Mouse (Mus musculus) liver, embryonic 15.5 days (tissue): ENCODE data around the gene Galntl6. TPM values are rescaled to one million over a fixed set of nuclear protein-coding genes. Genes with fewer than 3 reads are reported as not detected.

Experiments used
- ATAC-seq: fragments of 200-750 bp; cut with Nextera tagmentation; 2 replicates; pipeline ENCODE4 v1.8.0; 2017; ENCODE audit warnings: moderate number of reproducible peaks, mild to moderate bottlenecking, moderate library complexity; ENCODE audit not compliant: insufficient read depth
- H3K27ac ChIP-seq: fragments of 300-500 bp; sonication (generic); replicated peaks from 2 replicates; pipeline ENCODE4 v1.5.1; 2015; ENCODE audit warnings: mild to moderate bottlenecking, inconsistent platforms
- H3K27me3 ChIP-seq: fragments of 300-500 bp; sonication (generic); 2 replicates; pipeline ENCODE4 v1.6.1; 2015; ENCODE audit warnings: mild to moderate bottlenecking, inconsistent platforms
- H3K36me3 ChIP-seq: fragments of 300-500 bp; sonication (generic); replicated peaks from 2 replicates; pipeline ENCODE4 v1.6.1; 2015; ENCODE audit warnings: moderate library complexity, mild to moderate bottlenecking, inconsistent platforms
- H3K4me1 ChIP-seq: fragments of 300-500 bp; sonication (generic); replicated peaks from 2 replicates; pipeline ENCODE4 v1.6.1; 2015; ENCODE audit warnings: inconsistent platforms
- H3K4me2 ChIP-seq: fragments of 300-500 bp; sonication (generic); 2 replicates; pipeline ENCODE4 v1.6.1; 2015; ENCODE audit warnings: moderate library complexity, mild to moderate bottlenecking, inconsistent platforms
- H3K4me3 ChIP-seq: fragments of 300-500 bp; sonication (generic); replicated peaks from 2 replicates; pipeline ENCODE4 v1.5.1; 2015; ENCODE audit warnings: mild to moderate bottlenecking, inconsistent platforms
- H3K9ac ChIP-seq: fragments of 300-500 bp; sonication (generic); 2 replicates; pipeline ENCODE4 v1.6.1; 2015; ENCODE audit warnings: moderate library complexity, mild to moderate bottlenecking, inconsistent platforms
- H3K9me3 ChIP-seq: fragments of 300-500 bp; sonication (generic); replicated peaks from 2 replicates; pipeline ENCODE4 v1.6.1; 2016; ENCODE audit warnings: inconsistent platforms
- WGBS: fragments of 180-500 bp; shearing (Covaris S2); methylation state at CpG from one replicate; pipeline ENCODE4 v1.1.7; 2015; ENCODE audit warnings: mixed read lengths; ENCODE audit not compliant: insufficient replicate concordance; 5-methylcytosine and 5-hydroxymethylcytosine counted together
- polyA plus RNA-seq: library from polyadenylated mRNA; unstranded; fragments of >200 nt; fragmentation: Nextera tagmentation; extraction: Ambion mirVana; gene quantifications from 2 replicates; pipeline ENCODE4 v1.2.1, GENCODE M21; 2015

Gene Galntl6
- polyA plus RNA-seq, 1 experiment from 2014 or later: not detected

- H3K9me3 ChIP-seq: no peaks in the 10 kb centered on the region
- WGBS: 46% methylated on average over 5 of the region's 5 CpGs
- H3K4me1 ChIP-seq: no peaks in the 10 kb centered on the region
- no peak overlapping the region for H3K4me3 ChIP-seq
- H3K27me3 ChIP-seq: no peaks in the 10 kb centered on the region
- no peak overlapping the region for H3K4me2 ChIP-seq
- no peak for ATAC-seq
- no peak overlapping the region for H3K27ac ChIP-seq
- no peaks in the 10 kb centered on the region for H3K36me3 ChIP-seq
- H3K9ac ChIP-seq: no peak overlapping the region
These were observed 946.9 kb downstream of the Galntl6 start for GRCm38 (mm10) chr8:57965508-57965907.

DNA sequence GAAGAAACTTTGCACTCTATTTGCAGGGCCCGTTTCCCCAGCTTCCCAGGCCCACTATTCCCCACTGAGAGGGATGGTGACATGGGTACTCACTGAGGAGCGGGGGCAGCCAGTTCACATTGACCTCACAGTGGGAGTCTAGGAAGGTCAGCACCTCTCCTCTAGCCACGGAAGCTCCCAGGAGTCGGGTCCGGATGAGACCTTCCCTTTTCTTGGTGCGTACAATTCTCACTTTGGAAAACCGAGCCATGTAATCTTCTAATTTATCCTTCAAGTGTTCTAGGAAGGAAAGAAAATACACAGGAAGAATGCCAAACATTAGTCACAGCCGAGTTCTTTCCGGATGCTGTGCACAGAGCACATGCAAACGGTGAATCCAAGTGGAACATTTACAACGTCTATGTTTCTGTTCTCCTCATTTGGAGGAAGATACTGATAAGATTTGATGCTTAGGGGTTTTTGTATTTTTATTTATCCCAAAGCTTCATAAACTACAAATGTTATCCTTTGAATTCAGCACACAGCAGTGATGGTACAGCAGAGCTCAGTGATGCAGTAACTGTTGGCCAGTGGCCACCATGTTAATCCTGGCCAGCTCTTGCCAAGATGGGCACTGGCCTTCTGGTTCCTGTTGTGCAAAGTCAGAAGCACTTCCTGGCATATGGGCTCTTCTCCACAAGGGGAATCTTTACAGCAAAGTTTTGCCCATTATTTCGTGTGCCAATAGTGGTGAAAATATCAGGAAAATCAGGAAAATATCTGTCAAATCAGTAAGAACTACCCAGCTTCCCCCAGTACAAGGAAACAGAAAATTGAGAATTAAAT lies 949.9 kb downstream of the Galntl6 start:
- 55% methylated on average over 12 of the region's 12 CpGs for WGBS
- no peak for ATAC-seq
- Histone ChIP-seq H3K4me1 (no peaks in the 10 kb centered on the region), H3K4me2 (no peak overlapping the region), H3K4me3 (no peak overlapping the region), H3K27ac (no peak overlapping the region), H3K9me3 (no peaks in the 10 kb centered on the region), H3K9ac (no peak overlapping the region), H3K27me3 (no peaks in the 10 kb centered on the region), H3K36me3 (no peaks in the 10 kb centered on the region)

- H3K4me2 ChIP-seq: no peak overlapping the region
- WGBS: 55% methylated on average over 3 of the region's 3 CpGs
- ATAC-seq: no peak
These were observed 953.3 kb downstream of the Galntl6 start for GRCm38 (mm10) chr8:57959136-57959535.

GRCm38 (mm10) chr8:57958121-57958901 lies 954.1 kb downstream of the Galntl6 start:
- 50% methylated on average over 16 of the region's 16 CpGs for WGBS
- Histone ChIP-seq H3K9me3 (no peaks in the 10 kb centered on the region), H3K4me2 (no peak overlapping the region), H3K27me3 (no peaks in the 10 kb centered on the region), H3K4me1 (no peaks in the 10 kb centered on the region), H3K4me3 (no peak overlapping the region), H3K9ac (no peak overlapping the region), H3K36me3 (no peaks in the 10 kb centered on the region), H3K27ac (no peak overlapping the region)
- ATAC-seq: no peak

More at GRCm38 (mm10) chr8:57959136-57959535, 953.3 kb downstream of the Galntl6 start:
- H3K9ac ChIP-seq: no peak overlapping the region
- H3K27me3 ChIP-seq: no peaks in the 10 kb centered on the region
- no peak overlapping the region for H3K4me3 ChIP-seq
- no peaks in the 10 kb centered on the region for H3K36me3 ChIP-seq
- H3K27ac ChIP-seq: no peak overlapping the region
- no peaks in the 10 kb centered on the region for H3K9me3 ChIP-seq
- H3K4me1 ChIP-seq: no peaks in the 10 kb centered on the region

GRCm38 (mm10) chr8:57955501-57955900 lies 956.9 kb downstream of the Galntl6 start:
- H3K36me3 ChIP-seq: no peaks in the 10 kb centered on the region
- no peak overlapping the region for H3K27ac ChIP-seq
- H3K4me3 ChIP-seq: no peak overlapping the region
- no peak overlapping the region for H3K4me2 ChIP-seq
- no peak for ATAC-seq
- H3K4me1 ChIP-seq: no peaks in the 10 kb centered on the region
- no peak overlapping the region for H3K9ac ChIP-seq
- H3K9me3 ChIP-seq: no peaks in the 10 kb centered on the region
- WGBS: 65% methylated on average over 7 of the region's 7 CpGs
- no peaks in the 10 kb centered on the region for H3K27me3 ChIP-seq

DNA sequence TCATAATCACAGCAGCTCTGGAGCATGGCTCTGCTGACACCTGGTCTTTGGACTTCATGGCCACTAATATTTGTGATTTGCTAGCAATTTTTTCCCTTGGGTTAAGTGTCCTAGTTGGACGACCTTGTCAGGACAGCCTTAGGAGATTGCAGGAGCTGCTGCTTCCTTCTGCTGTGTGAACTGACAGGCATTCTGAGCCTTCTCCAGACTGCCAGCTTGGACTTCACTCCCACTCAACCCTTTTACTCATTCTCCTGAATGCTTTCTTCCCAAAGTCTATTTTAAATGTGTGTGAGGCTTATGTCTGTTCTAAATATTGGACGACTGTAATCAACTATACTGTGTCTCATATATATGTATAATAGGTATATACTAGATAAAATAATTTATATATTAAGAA lies 971.3 kb downstream of the Galntl6 start:
- H3K27ac ChIP-seq: no peak overlapping the region
- no peak overlapping the region for H3K4me3 ChIP-seq
- no peaks in the 10 kb centered on the region for H3K36me3 ChIP-seq
- no peak for ATAC-seq
- no peaks in the 10 kb centered on the region for H3K27me3 ChIP-seq
- no peaks in the 10 kb centered on the region for H3K9me3 ChIP-seq
- no peak overlapping the region for H3K9ac ChIP-seq
- no peaks in the 10 kb centered on the region for H3K4me1 ChIP-seq
- no peak overlapping the region for H3K4me2 ChIP-seq
- 35% methylated on average over 2 of the region's 2 CpGs for WGBS

DNA sequence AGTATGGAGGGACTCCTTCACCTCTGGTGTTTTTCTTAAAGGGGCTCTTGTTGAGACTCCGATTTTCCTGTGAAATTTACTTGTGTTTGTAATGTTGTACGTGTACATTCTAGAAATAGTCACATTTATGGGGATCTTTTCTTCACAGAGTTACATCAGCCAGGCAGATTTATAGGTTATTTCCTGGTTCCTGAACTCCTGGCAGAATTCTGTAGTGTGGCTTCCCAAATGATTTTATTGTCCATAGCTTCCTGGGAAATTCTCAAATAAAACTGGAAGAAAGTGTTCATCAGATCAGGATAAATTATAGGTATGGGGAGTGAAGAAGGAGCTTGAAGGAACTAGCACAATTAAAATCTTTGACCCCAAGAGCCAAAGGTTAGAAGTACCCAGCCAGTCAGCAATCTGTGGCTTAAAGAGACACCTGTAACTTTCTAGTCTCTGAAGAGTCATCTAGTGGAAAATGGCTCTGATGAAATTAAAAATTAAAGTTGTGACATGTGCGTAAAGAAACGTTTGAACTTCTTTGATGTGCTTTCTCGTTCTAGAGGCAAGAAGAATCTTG lies 972.5 kb downstream of the Galntl6 start:
- no peaks in the 10 kb centered on the region for H3K36me3 ChIP-seq
- no peak overlapping the region for H3K9ac ChIP-seq
- H3K4me1 ChIP-seq: no peaks in the 10 kb centered on the region
- ATAC-seq: no peak
- no peaks in the 10 kb centered on the region for H3K9me3 ChIP-seq
- no peak overlapping the region for H3K4me3 ChIP-seq
- H3K27me3 ChIP-seq: no peaks in the 10 kb centered on the region
- no peak overlapping the region for H3K4me2 ChIP-seq
- 45% methylated on average over 5 of the region's 5 CpGs for WGBS
- no peak overlapping the region for H3K27ac ChIP-seq

GRCm38 (mm10) chr8:57939177-57939855 lies 973.1 kb downstream of the Galntl6 start:
- no peak overlapping the region for H3K27ac ChIP-seq
- no peaks in the 10 kb centered on the region for H3K27me3 ChIP-seq
- H3K9ac ChIP-seq: no peak overlapping the region
- H3K36me3 ChIP-seq: no peaks in the 10 kb centered on the region
- no peak overlapping the region for H3K4me3 ChIP-seq
- H3K9me3 ChIP-seq: no peaks in the 10 kb centered on the region
- no peaks in the 10 kb centered on the region for H3K4me1 ChIP-seq
- 17% methylated on average over 8 of the region's 8 CpGs for WGBS
- ATAC-seq: no peak
- H3K4me2 ChIP-seq: no peak overlapping the region

GRCm38 (mm10) chr8:57927074-57927473 lies 985.4 kb downstream of the Galntl6 start:
- H3K36me3 ChIP-seq: no peaks in the 10 kb centered on the region
- no peak overlapping the region for H3K9ac ChIP-seq
- no peaks in the 10 kb centered on the region for H3K27me3 ChIP-seq
- H3K9me3 ChIP-seq: no peaks in the 10 kb centered on the region
- H3K4me3 ChIP-seq: no peak overlapping the region
- ATAC-seq: no peak
- no peak overlapping the region for H3K27ac ChIP-seq
- no peak overlapping the region for H3K4me2 ChIP-seq
- H3K4me1 ChIP-seq: no peaks in the 10 kb centered on the region
- 56% methylated on average over 6 of the region's 6 CpGs for WGBS

DNA sequence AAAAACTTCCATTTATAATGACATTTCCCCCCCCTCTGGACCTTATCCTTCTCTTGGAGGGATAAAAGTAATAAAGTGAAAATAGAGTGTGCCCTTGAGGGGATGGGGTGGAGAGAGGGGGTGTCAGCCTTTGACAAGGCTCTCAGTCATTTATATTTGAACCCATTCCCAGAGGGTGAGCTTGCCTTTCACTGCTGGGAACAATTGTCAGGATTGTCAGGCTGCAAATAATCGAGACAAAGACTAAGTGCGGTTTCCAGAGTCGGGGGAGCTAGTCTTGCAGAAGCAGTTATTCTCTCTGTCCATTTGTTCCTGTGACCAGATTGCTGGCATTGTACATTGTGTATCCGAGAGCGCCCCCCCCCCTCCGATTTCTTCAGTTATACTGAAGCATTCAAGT lies 988.9 kb downstream of the Galntl6 start:
- no peaks in the 10 kb centered on the region for H3K4me1 ChIP-seq
- H3K9ac ChIP-seq: no peak overlapping the region
- no peaks in the 10 kb centered on the region for H3K9me3 ChIP-seq
- 60% methylated on average over 6 of the region's 6 CpGs for WGBS
- H3K4me2 ChIP-seq: no peak overlapping the region
- no peaks in the 10 kb centered on the region for H3K36me3 ChIP-seq
- H3K27ac ChIP-seq: no peak overlapping the region
- no peaks in the 10 kb centered on the region for H3K27me3 ChIP-seq
- no peak for ATAC-seq
- no peak overlapping the region for H3K4me3 ChIP-seq

- Histone ChIP-seq H3K4me3 (no peak overlapping the region), H3K27ac (no peak overlapping the region), H3K36me3 (no peaks in the 10 kb centered on the region), H3K27me3 (no peaks in the 10 kb centered on the region), H3K4me1 (no peaks in the 10 kb centered on the region), H3K9ac (no peak overlapping the region), H3K9me3 (no peaks in the 10 kb centered on the region), H3K4me2 (no peak overlapping the region)
- 59% methylated on average over 6 of the region's 6 CpGs for WGBS
- ATAC-seq: no peak
These were observed 989.3 kb downstream of the Galntl6 start for GRCm38 (mm10) chr8:57923130-57923529.
